Mouse (Mus musculus): Measurements from ENCODE around the gene Mrps15. TPM values are rescaled to one million over a fixed set of nuclear protein-coding genes. Genes with fewer than 3 reads are reported as not detected.

The Mrps15 gene
- total RNA-seq (2021), result 10 to 100 TPM; 79.5 to 82.5 TPM

- intact Hi-C loops (cut with DNase I), result no loop called here
- peak; percentile 82 to 83 for DNase-seq
These were observed at the start of gene Mrps15 for GRCm38 (mm10) chr4:126046851-126047585. TSS of gene Mrps15 (plus strand) at chr4:126046925.

GRCm38 (mm10) chr4:125997826-125998225, 48.9 kb upstream of the Mrps15 start:
- no peak for DNase-seq
- intact Hi-C loops (cut with DNase I), result no loop called here

DNA sequence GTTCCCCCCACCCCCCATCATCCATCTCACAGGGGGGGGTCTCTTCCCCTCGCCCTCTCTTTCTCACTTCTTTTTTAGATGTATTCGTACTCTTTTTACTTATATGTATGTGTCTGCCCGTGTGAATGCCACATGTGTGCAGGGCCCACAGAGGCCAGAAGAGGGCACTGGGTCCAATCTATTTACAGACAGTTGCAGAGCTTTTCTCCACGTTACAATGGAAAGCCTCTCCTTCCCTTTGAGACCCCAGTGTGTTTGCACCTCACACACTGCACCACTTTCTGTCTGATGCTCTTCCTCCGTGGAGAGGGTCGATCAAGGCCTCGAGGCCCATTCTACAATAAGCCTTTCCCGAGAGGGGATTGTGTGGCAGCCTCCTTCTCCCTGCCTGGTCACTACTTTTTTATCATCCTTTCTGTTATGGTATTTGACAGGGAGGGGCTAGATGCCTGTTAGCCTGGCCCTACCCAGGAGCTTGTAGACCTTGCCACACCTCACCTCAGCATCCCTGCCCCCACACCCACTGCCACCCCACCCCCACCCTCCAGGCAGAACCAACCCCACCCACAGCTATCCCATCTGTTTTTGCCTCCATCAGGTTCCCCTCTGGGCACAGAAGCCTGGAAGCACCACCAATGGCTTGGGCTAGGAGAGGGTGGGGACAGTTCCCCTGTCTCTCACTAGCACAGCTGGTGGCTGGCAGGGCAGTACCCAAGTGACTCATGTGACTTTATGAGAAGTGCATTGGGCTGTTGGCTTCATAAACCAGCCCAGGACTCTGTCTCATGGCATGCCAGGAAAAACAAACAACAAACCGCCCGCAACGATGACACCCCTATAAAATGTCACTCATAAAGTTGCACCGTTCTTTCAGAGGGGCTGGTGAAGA, 45.2 kb upstream of the Mrps15 start:
- intact Hi-C loops (cut with DNase I), result no loop called here
- DNase-seq, result no peak

DNA sequence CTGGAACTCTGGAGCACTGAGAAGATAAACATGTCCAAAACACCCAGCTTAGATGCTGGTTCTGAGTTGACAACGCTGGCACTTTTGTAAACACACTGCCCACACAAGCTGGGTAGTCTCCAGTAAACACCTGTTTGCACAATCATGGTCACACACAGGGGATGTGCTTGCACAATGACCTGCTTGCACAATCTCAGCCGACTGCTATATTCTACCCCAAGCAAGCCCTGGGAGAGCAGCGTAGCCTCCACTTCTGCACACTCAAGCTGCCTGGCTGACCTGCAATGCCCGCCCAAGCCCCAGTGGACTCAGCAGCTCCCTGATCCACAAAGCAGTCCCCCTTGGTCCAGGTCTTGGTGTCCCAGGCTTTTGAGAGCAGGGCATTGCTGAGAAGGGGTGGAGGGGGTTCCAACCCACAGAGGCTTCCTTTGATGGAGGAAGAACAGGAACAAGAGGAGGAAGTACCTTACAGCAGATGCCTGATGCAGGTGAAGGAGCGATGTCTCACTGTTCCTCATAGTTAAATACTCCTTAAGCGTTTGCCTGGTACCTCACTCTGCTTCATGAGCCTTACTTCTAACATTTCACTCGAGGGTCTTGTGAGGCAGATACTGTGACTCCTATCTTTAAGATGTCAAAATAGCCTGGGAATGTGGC, 28.9 kb upstream of the Mrps15 start:
- intact Hi-C loops (cut with DNase I), result no loop called here
- no peak for DNase-seq

DNA sequence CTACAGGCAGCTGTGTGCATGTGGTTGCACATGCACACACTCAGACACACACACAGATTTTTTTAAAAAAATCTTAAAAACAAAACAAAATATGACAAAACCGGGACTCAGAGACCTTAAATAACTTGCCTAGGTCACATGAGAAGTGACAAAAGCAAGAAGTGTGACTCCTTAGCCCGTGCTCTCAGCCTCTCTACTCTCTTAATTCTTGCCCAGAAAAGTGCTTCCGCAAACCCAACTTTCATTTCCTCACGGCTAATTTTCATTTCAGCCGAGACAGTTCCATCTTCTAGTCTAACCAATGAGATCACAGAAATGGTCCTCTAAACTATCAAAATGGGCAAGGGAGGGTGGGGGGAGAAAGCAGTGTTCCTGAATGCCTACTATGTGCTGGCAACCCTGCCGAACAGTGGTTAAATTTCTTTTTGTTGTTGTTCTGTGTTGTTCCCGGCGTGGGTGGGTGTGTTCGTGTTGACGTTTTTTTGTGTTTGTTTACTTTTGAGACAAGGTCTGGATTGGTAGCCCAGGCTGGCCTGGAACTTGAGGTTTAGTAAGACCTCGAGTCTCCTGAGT, 27.7 kb upstream of the Mrps15 start:
- intact Hi-C loops (cut with DNase I), result no loop called here
- DNase-seq, result no peak

- DNase-seq, result no peak
- intact Hi-C loops (cut with DNase I), result no loop called here
These were observed 22.3 kb upstream of the Mrps15 start, which contains the start of gene Csf3r for GRCm38 (mm10) chr4:126024303-126024900. TSS of gene Csf3r (plus strand) at chr4:126024550.

DNA sequence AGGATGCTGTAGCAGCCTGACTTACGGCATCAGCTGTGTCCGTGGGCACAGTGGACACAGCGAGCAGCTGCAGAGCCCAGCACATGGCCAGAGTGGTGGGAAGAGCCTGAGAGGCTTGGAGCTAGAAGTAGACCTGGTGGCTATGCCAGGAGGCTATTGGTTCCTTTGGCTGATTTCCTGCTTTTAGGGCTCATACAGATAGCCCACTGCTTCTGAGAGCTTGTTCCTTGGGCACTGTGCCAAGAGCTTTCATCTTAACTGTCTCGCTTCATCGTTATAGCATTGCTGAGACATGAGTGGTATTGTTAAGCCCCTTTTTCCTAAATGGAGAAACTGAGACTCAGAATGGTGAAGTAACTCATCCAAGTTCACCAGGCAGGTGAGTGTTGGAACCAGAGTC, 20.9 kb upstream of the Mrps15 start:
- no peak for DNase-seq
- intact Hi-C loops (cut with DNase I), result no loop called here

- no peak for DNase-seq
- intact Hi-C loops (cut with DNase I), result no loop called here
These were observed 18.7 kb upstream of the Mrps15 start for GRCm38 (mm10) chr4:126027980-126028379.

GRCm38 (mm10) chr4:126029042-126029441, 17.7 kb upstream of the Mrps15 start:
- intact Hi-C loops (cut with DNase I), result no loop called here
- no peak for DNase-seq

- intact Hi-C loops (cut with DNase I), result no loop called here
These were observed 16.0 kb upstream of the Mrps15 start for GRCm38 (mm10) chr4:126030705-126031104.

GRCm38 (mm10) chr4:126035413-126035812, 11.3 kb upstream of the Mrps15 start:
- intact Hi-C loops (cut with DNase I), result no loop called here

More at GRCm38 (mm10) chr4:126030705-126031104, 16.0 kb upstream of the Mrps15 start:
- no peak for DNase-seq

GRCm38 (mm10) chr4:126051617-126052016, 4.9 kb downstream of the Mrps15 start:
- peak in 1 of 2 experiments; percentile 15 for DNase-seq
- intact Hi-C loops (cut with DNase I), result no loop called here

More at GRCm38 (mm10) chr4:126035413-126035812, 11.3 kb upstream of the Mrps15 start:
- DNase-seq, result no peak

DNA sequence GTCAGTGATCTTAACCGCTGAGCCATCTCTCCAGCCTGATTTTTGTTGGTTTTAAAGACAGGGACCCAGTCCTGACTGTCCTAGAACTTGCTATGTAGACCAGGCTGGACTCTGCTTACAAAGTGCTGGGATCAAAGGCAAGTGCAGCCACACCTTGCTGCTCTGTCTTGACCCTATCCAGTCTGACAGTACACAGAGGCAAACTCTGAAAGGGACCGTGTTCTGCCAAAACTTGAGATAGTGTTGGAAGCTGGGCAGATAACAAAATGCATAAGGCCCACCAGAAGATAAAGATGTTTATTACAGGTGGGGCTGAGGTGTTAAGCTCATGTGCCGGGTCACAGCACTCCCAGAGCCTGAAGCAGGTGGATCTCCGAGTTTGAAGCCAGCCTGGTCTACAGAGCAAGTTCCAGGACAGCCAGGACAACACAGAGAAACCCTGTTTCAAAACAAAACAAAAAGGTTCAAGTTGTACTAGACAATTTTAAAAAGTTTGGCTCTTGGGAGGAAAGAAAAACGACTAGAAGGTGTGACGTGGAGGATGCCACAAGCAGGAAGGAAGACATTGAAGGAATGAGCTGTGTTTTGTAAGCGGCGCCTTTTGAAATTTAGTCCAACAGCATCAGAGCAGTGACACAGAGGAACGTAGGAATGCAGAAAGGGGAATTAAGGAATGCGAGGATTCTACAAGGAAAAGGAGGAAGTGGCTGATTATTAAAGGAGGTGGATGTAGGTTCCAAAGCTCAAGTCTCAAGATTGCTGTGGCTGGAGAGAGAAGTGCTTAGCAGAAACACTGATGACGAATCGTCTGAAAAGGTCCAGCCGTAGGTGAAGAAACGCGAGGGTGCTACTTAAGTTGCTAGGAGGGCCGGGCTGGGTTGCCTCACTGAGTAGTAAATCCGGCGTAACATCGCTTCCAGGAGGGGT, 10.7 kb downstream of the Mrps15 start:
- DNase-seq, result no peak
- intact Hi-C loops (cut with DNase I), result no loop called here

- intact Hi-C loops (cut with DNase I), result no loop called here
These were observed 11.6 kb downstream of the Mrps15 start, which contains the start of gene Oscp1 for GRCm38 (mm10) chr4:126058134-126058996. TSS of gene Oscp1 (plus strand) at chr4:126058565.

GRCm38 (mm10) chr4:126058997-126059362, 12.3 kb downstream of the Mrps15 start:
- intact Hi-C loops (cut with DNase I), result no loop called here

More at GRCm38 (mm10) chr4:126058134-126058996, 11.6 kb downstream of the Mrps15 start, which contains the start of gene Oscp1:
- peak; percentile 81 to 86 for DNase-seq

GRCm38 (mm10) chr4:126062856-126063255, 16.1 kb downstream of the Mrps15 start:
- DNase-seq, result no peak
- intact Hi-C loops (cut with DNase I), result no loop called here

More at GRCm38 (mm10) chr4:126058997-126059362, 12.3 kb downstream of the Mrps15 start:
- no peak for DNase-seq

GRCm38 (mm10) chr4:126065241-126065640, 18.5 kb downstream of the Mrps15 start:
- DNase-seq, result no peak
- intact Hi-C loops (cut with DNase I), result no loop called here
